Mouse (Mus musculus) limb, embryonic 12.5 days (tissue): ENCODE results near the gene Hoxc4. TPM values are rescaled to one million over a fixed set of nuclear protein-coding genes. Genes with fewer than 3 reads are reported as not detected.

Source experiments
- ATAC-seq: fragments of 200-750 bp; cut with Nextera tagmentation; 2 replicates; pipeline ENCODE4 v1.8.0; 2017; ENCODE audit warnings: low read depth, moderate TSS enrichment; ENCODE audit not compliant: insufficient number of reproducible peaks, insufficient read depth, low FRiP score, low TSS enrichment
- H3K27ac ChIP-seq: fragments of 300-500 bp; sonication (generic); 2 replicates; pipeline ENCODE4 v1.5.1; 2016; ENCODE audit warnings: mild to moderate bottlenecking, moderate library complexity
- H3K27me3 ChIP-seq: fragments of 300-500 bp; sonication (generic); 2 replicates; pipeline ENCODE4 v1.6.1; 2016; ENCODE audit warnings: mild to moderate bottlenecking, moderate library complexity
- H3K36me3 ChIP-seq: fragments of 300-500 bp; sonication (generic); 2 replicates; pipeline ENCODE4 v1.6.1; 2016; ENCODE audit warnings: mild to moderate bottlenecking, moderate library complexity
- H3K4me1 ChIP-seq: fragments of 300-500 bp; sonication (generic); replicated peaks from 2 replicates; pipeline ENCODE4 v1.6.1; 2016
- H3K4me2 ChIP-seq: fragments of 300-500 bp; sonication (generic); 2 replicates; pipeline ENCODE4 v1.6.1; 2016; ENCODE audit warnings: mild to moderate bottlenecking, moderate library complexity
- H3K4me3 ChIP-seq: fragments of 300-500 bp; sonication (generic); replicated peaks from 2 replicates; pipeline ENCODE4 v1.5.1; 2016; ENCODE audit warnings: mild to moderate bottlenecking
- H3K9ac ChIP-seq: fragments of 300-500 bp; sonication (generic); replicated peaks from 2 replicates; pipeline ENCODE4 v1.6.1; 2016; ENCODE audit warnings: mild to moderate bottlenecking, moderate library complexity
- H3K9me3 ChIP-seq: fragments of 300-500 bp; sonication (generic); 2 replicates; pipeline ENCODE4 v1.6.1; 2016; ENCODE audit warnings: mild to moderate bottlenecking, moderate library complexity
- WGBS: fragments of 180-500 bp; shearing (Covaris S2); methylation state at CpG from one replicate; pipeline ENCODE4 v1.1.7; 2016; 5-methylcytosine and 5-hydroxymethylcytosine counted together
- polyA plus RNA-seq: library from polyadenylated mRNA; unstranded; fragments of >200 nt; fragmentation: Nextera tagmentation; extraction: Ambion mirVana; gene quantifications from 2 replicates; pipeline ENCODE4 v1.2.1, GENCODE M21; 2016

Hoxc4 gene
- polyA plus RNA-seq, 1 experiment from 2014 or later: 3.8 TPM

- H3K9me3 ChIP-seq: no peaks in the 10 kb centered on the region
- H3K27me3 ChIP-seq: peaks cover 90% of the 10 kb centered on the region
- no peak overlapping the region for H3K4me2 ChIP-seq
- ATAC-seq: no peak
- WGBS: 24% methylated on average over 9 of the region's 9 CpGs
- no peak overlapping the region for H3K9ac ChIP-seq
- H3K4me3 ChIP-seq: no peak overlapping the region
- no peaks in the 10 kb centered on the region for H3K36me3 ChIP-seq
- H3K27ac ChIP-seq: no peak overlapping the region
- H3K4me1 ChIP-seq: peaks cover 17% of the 10 kb centered on the region; the same call in 1 of the 2 replicates
Observed at GRCm38 (mm10) chr15:103028916-103029512, 10.3 kb downstream of the Hoxc4 start.

GRCm38 (mm10) chr15:103030142-103030541 lies 11.4 kb downstream of the Hoxc4 start:
- no peak for ATAC-seq
- no peak overlapping the region for H3K27ac ChIP-seq
- 14% methylated on average over 8 of the region's 8 CpGs for WGBS
- no peak overlapping the region for H3K9ac ChIP-seq
- peaks cover 28% of the 10 kb centered on the region for H3K4me1 ChIP-seq
- no peaks in the 10 kb centered on the region for H3K36me3 ChIP-seq
- no peaks in the 10 kb centered on the region for H3K9me3 ChIP-seq
- H3K27me3 ChIP-seq: peaks cover 90% of the 10 kb centered on the region
- H3K4me2 ChIP-seq: no peak overlapping the region
- no peak overlapping the region for H3K4me3 ChIP-seq

- Histone ChIP-seq H3K27me3 (peaks cover 92% of the 10 kb centered on the region), H3K4me1 (peaks cover 35% of the 10 kb centered on the region), H3K36me3 (no peaks in the 10 kb centered on the region), H3K9ac (no peak overlapping the region), H3K9me3 (no peaks in the 10 kb centered on the region), H3K4me3 (no peak overlapping the region), H3K4me2 (no peak overlapping the region), H3K27ac (no peak overlapping the region)
- 0% methylated on average over 3 of the region's 3 CpGs for WGBS
- ATAC-seq: no peak
Observed at GRCm38 (mm10) chr15:103032167-103032566, 13.4 kb downstream of the Hoxc4 start.

GRCm38 (mm10) chr15:103032646-103033575 lies 14.2 kb downstream of the Hoxc4 start:
- peaks cover 92% of the 10 kb centered on the region for H3K27me3 ChIP-seq
- H3K27ac ChIP-seq: no peak overlapping the region
- H3K9me3 ChIP-seq: no peaks in the 10 kb centered on the region
- 1% methylated on average over 26 of the region's 26 CpGs for WGBS
- no peak overlapping the region for H3K9ac ChIP-seq
- ATAC-seq: no peak
- no peaks in the 10 kb centered on the region for H3K36me3 ChIP-seq
- peaks cover 35% of the 10 kb centered on the region for H3K4me1 ChIP-seq
- H3K4me2 ChIP-seq: no peak overlapping the region
- H3K4me3 ChIP-seq: no peak overlapping the region

GRCm38 (mm10) chr15:103034043-103034806 lies 15.5 kb downstream of the Hoxc4 start:
- 4% methylated on average over 24 of the region's 24 CpGs for WGBS

GRCm38 (mm10) chr15:103034807-103035547 lies 16.2 kb downstream of the Hoxc4 start:
- peak; percentile 65; the same call in 1 of the 2 replicates for ATAC-seq
- Histone ChIP-seq H3K4me1 (peaks cover 39% of the 10 kb centered on the region), H3K9me3 (no peaks in the 10 kb centered on the region), H3K4me2 (peak overlapping the region; percentile 58), H3K9ac (peak overlapping the region; percentile 51), H3K27ac (peak overlapping the region; percentile 45; the same call in 1 of the 2 replicates), H3K27me3 (peaks cover 97% of the 10 kb centered on the region), H3K4me3 (peak overlapping the region; percentile 38), H3K36me3 (no peaks in the 10 kb centered on the region)
- WGBS: 1% methylated on average over 34 of the region's 34 CpGs

More at GRCm38 (mm10) chr15:103034043-103034806, 15.5 kb downstream of the Hoxc4 start:
- Histone ChIP-seq H3K27ac (0 out of 2 replicates have a peak overlapping the region, but pooled peaks have one; percentile 45), H3K9me3 (no peaks in the 10 kb centered on the region), H3K36me3 (no peaks in the 10 kb centered on the region), H3K4me3 (peak overlapping the region; percentile 38), H3K27me3 (peaks cover 92% of the 10 kb centered on the region), H3K4me2 (peak overlapping the region; percentile 58), H3K9ac (no peak overlapping the region; the same call in 1 of the 2 replicates), H3K4me1 (peaks cover 39% of the 10 kb centered on the region)
- 0 out of 2 replicates have a peak, but pooled peaks have one; percentile 32 for ATAC-seq

DNA sequence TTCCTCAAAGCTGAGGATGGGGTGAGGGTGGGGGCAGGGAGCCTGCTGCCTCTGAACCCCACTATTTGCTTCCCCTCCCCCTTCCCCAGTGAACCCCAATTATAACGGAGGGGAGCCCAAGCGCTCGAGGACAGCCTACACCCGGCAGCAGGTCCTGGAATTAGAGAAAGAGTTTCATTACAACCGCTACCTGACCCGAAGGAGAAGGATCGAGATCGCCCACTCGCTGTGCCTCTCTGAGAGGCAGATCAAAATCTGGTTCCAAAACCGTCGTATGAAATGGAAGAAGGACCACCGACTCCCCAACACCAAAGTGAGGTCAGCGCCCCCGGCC lies 16.8 kb downstream of the Hoxc4 start:
- Histone ChIP-seq H3K9me3 (no peaks in the 10 kb centered on the region), H3K27ac (peak overlapping the region; percentile 45; the same call in 1 of the 2 replicates), H3K4me3 (peak overlapping the region; percentile 38), H3K4me2 (peak overlapping the region; percentile 58), H3K27me3 (peaks cover 97% of the 10 kb centered on the region), H3K36me3 (no peaks in the 10 kb centered on the region), H3K9ac (no peak overlapping the region; the same call in 1 of the 2 replicates), H3K4me1 (peaks cover 44% of the 10 kb centered on the region)
- WGBS: 2% methylated on average over 14 of the region's 14 CpGs
- no peak for ATAC-seq

GRCm38 (mm10) chr15:103037579-103037978 lies 18.8 kb downstream of the Hoxc4 start:
- WGBS: 10% methylated on average over 1 of the region's 1 CpGs
- H3K4me1 ChIP-seq: peaks cover 45% of the 10 kb centered on the region

GRCm38 (mm10) chr15:103038701-103039480 lies 20.2 kb downstream of the Hoxc4 start:
- peaks cover 35% of the 10 kb centered on the region for H3K4me1 ChIP-seq

More at GRCm38 (mm10) chr15:103037579-103037978, 18.8 kb downstream of the Hoxc4 start:
- Histone ChIP-seq H3K9me3 (no peaks in the 10 kb centered on the region), H3K36me3 (no peaks in the 10 kb centered on the region), H3K9ac (no peak overlapping the region), H3K27ac (no peak overlapping the region), H3K27me3 (peaks cover 100% of the 10 kb centered on the region), H3K4me2 (no peak overlapping the region), H3K4me3 (no peak overlapping the region)
- no peak for ATAC-seq

DNA sequence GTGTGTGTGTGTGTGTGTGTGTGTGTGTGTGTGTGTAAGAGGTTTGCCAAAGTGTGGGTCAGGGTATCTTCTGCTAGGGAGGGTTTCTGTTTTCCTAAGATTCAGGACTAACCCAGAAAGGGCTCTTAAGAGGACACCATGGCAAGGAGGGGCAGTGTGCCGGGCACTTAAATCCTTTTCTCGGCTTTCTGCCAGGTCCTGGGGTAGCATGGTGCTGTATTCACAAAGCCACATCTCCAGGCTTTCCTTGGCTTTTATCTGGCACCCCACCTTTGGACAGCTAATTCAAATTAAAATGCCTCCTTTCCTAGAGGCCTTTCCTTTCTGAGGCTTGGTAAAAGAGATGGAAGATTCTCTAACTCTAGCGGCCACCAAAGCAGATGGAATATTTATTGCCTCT lies 20.9 kb downstream of the Hoxc4 start:
- H3K9ac ChIP-seq: no peak overlapping the region
- H3K27ac ChIP-seq: no peak overlapping the region
- WGBS: 11% methylated on average over 3 of the region's 3 CpGs
- H3K4me3 ChIP-seq: no peak overlapping the region
- no peak for ATAC-seq
- H3K4me1 ChIP-seq: peaks cover 28% of the 10 kb centered on the region
- no peak overlapping the region for H3K4me2 ChIP-seq
- peaks cover 98% of the 10 kb centered on the region for H3K27me3 ChIP-seq
- H3K9me3 ChIP-seq: no peaks in the 10 kb centered on the region
- H3K36me3 ChIP-seq: no peaks in the 10 kb centered on the region

More at GRCm38 (mm10) chr15:103038701-103039480, 20.2 kb downstream of the Hoxc4 start:
- Histone ChIP-seq H3K9me3 (no peaks in the 10 kb centered on the region), H3K36me3 (no peaks in the 10 kb centered on the region), H3K4me2 (no peak overlapping the region; the same call in 1 of the 2 replicates), H3K27me3 (peaks cover 100% of the 10 kb centered on the region), H3K9ac (no peak overlapping the region), H3K27ac (no peak overlapping the region), H3K4me3 (no peak overlapping the region)
- 17% methylated on average over 10 of the region's 10 CpGs for WGBS
- no peak for ATAC-seq
